Mouse (Mus musculus) embryo, embryonic 11.5 days (tissue): ENCODE results near the gene Spata2l.
"Not testable (repeated sequence)": the region's sequence is repeated elsewhere in the genome, so short reads cannot be mapped to it uniquely, and the experiment has no call there.

ENCODE experiments used
- DNase-seq: peaks from one replicate; pipeline ENCODE4 v3.0.0-alpha.2; 2012; ENCODE audit warnings: low read depth, low spot score

Gene Spata2l

DNA sequence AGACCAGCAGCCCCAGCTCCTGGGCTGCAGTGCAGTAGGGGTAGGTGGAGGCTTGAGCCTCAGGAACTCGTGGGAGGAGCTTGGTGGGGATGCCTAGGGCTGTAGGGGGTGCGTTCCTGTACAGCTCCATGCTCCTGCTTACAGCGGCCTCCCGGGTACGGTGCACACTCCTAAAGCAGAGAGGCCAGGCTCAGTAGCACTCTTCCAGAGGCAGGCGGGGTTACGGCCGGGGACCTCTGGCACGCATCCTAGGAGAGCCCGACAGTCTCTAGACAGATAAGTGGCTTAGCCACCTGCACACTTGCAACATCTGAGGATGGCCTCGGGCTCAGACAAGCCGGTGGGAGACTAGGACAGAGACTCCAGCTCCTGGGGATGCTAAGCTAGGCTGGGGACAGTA is 9.5 kb upstream of the Spata2l start:
- no peak for DNase-seq

DNA sequence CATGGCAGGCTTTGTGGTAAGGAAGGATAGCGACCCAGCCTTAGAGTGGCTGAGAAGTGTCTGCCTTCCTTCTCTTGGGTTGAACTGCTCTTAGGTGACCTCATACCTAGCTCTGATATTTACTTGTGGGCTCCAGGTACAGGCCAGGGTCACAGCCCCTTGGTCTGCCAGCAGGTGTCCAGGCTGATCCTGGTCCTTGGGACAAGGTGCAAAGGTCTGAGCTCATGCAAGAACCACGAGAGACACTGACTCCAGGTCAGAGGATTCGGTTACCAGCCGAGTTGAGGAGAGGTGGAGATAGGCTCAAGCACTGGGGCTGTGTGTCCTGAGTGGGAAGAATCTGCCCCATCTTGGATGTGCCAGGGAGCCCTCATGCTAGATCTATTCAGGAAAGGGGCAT is 8.3 kb upstream of the Spata2l start:
- DNase-seq, result no peak

DNA sequence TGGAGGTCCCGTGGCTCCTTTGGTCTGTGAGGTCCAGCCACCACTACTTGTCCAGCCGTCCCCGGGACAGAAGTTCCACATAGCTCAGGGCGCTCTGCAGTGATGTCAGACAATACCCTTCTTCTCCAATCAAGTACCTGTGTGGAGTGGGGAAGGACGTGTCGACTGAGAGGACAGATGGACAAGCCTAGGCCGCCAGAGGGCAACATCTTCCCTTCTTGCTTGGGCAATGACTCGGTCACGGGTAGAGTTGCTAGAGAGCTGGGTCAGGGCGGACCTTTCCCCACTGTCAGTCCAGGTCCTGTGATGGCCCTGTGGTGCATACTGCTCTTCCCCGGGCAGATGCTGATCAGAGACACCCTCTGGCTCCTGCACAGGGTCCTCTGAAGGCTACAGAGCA is 7.0 kb upstream of the Spata2l start:
- DNase-seq, result no peak

DNA sequence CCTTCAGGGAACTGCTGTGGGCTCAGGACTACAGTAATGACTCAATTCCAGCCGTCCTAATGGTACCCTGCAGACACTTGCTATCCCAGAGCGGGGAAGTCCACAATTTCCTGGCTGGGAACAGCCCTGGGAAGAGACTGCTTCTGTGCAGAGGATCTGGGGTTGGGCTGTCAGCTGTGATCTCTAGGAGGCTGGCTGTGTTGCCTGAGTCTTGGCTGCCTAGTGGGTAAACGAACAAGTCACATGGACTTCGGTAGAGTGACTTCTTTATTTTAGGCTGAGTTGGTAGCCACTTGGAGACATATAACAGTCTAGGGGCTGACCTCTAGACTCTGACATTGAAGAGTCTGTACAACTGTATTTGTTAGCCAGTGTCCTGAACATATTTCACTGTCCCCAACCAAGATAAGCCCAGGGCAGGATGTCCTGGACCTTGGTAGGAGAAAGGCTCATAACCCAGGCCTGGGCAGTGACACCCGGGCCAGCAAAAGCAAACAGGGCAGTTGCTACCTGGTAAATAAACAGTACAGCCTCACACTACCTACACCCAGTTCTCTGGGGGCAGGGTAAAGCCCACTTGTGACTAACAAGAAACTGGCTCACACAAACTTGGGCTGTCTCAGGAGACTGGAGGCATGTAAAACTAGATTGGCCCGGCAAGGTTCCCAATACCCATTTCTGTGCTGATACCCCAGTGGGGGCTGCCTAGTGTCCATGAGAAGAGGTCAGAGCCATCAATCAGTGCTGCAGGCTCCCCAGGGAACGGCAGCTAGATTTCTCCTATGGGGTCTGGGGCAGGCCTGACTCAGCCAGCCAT is 6.3 kb upstream of the Spata2l start:
- DNase-seq, result no peak

DNA sequence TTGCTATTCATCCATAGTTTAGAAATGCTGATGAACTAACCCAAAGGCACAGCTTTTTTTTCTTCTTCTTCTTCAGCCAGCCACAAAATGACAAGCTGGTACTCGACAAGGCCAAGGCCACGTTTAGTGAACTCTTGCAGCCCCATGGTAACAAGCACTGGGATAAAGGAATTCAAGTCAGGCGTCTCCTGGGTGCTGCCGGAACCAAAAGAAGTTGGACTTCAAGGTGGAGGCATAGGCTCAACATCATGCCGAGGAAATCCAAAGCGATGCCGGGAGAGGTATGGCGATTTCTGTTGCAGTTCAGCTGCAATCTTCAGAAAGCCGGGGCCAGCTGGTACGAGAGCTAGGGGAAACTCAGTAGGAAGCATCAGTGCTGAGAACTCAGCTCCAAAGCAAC is 3.4 kb upstream of the Spata2l start:
- DNase-seq, result no peak

DNA sequence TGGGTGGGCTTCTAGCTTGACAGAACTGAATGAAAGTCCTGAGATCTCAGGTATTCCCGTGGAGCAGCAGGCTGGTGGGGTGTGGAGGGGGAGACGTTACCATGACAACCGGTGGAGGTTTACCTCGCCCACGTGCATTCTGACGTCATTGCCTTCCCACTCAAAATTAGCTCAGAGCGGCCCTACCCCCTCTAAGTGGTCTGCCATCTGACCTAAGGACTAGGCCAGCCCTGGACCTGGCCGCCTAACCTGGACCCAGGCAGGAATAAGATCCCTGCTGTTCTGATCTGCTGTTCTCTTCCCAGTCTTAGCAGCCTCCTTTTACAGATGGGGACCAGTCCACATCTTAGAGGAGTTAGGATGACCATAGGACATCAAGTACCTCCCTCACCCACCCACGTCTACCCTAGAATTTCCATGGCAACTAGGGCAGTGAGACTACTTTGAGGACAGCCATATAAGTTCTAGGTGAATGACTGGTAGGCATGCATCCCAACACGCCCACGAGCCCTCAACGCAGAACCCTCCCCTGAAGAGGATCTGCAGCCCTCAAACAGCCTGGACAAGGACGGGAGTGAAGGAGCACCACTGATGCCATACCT is 1.0 kb downstream of the Spata2l start:
- DNase-seq, result no peak

DNA sequence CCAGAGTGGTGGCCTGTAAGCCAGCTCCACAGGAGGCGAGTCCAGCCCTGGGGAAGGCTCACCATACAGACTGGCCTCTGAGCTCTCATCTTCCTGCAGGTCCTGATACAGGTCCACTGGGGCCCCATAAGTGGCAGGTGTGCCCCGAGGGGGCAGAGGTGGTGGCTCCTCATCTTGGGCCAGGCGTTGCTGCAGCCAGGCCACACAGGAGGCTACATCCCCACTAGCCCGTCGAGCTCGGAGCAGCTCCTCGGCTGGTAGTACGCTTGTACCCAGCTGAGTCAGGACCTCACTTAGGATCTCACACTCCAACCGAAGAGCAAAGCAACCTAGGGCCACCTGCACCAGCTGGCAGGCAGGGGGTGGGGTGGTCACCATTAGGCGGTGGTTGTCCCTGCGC is 2.3 kb downstream of the Spata2l start:
- DNase-seq, result no peak

DNA sequence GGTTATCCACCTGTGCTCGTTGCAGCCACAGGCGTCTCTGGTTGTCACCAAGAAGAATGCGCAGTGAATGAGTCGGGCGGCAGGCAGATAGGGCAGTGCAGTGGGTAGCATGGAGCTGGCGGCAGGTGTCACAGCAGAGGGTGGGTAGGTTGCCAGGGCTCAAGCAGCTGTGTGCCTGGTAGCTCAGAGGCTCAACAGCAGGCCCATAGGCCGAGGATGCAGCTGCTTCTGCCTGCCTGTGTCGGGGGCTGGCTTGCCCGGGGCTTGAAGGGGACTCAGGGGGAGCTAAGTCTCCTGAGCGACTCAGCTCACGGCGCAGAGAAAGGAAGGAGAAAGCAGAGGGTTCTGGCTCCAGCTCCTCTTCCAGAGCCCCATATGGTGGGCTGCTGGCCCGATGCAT is 2.7 kb downstream of the Spata2l start:
- no peak for DNase-seq

DNA sequence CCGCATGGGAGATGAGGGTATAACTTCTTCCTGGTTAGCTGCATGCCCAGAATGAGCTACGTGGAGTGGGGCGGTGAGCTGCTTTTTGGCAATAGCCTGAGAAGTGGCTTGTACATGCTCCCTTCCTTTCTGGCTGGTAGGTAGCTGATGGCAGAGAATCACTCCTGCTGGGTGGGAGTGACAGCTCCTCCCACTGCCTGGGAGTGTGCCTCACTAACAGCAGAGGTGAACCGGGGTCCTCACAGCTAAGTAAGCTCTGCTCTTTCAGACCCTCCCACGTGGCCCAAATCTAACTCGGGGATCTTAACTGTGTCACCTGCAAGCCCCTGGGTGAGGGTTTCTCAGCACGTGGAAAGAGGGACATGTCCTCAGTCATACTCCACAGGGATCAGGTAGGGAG is 3.5 kb downstream of the Spata2l start:
- DNase-seq, result no peak

DNA sequence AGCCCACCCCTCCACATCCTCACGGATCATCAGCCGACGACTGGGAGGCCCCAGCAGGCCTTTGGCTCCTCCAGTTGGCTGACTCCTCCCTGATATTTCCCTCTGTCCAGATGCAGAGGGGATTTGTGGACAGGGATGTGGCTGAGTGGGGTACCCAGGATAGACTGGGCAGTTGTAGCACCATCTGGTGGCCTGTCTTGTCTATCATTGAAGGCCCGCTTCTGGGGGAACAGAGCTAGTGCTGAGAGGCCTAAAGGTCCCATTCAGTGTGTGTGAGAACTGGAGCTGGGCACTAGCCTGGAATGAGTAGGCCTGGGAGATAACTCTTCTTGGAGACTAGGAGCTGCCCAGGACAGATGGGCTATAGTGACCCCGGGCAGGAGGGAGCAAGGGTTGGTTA is 4.3 kb downstream of the Spata2l start:
- DNase-seq, result no peak

DNA sequence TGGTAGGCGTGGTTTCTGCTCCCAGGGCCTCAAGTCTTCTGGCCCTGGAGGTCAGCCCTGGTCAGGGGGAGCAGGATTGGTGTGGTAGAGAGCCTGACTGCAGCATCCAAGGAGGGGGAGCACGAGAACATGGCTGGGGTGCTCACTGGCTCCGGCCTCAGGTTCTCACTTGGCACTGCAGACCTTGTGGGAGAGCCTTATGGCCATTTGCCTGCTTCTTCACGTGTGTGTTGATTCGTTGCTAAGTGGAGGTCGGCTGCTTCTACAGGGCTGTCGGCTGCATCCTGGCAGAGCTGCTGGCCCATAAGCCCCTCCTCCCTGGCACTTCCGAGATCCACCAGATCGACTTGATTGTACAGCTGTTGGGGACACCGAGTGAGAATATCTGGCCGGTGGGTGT is 5.7 kb downstream of the Spata2l start:
- not testable (repeated sequence) for DNase-seq

DNA sequence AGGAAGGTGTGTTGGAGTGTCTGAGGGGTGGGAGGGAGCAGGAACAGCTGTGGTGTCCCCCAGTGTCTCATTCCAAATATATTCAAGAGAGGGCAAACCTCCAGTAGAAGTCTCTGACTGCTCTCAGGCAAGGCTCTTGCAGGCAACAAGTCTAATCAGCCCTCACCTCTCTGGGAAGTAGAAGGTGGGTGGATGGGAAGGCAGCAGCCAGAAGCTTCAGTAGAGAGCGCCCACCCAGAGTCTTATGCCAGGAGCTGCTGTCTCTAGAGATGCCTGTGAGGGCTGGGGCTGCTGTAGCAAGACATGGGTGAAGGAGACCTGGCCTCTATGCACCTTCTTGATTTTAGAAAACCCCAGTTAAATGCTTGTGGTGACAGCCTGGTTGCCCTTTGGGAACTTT is 7.6 kb downstream of the Spata2l start:
- DNase-seq, result no peak

DNA sequence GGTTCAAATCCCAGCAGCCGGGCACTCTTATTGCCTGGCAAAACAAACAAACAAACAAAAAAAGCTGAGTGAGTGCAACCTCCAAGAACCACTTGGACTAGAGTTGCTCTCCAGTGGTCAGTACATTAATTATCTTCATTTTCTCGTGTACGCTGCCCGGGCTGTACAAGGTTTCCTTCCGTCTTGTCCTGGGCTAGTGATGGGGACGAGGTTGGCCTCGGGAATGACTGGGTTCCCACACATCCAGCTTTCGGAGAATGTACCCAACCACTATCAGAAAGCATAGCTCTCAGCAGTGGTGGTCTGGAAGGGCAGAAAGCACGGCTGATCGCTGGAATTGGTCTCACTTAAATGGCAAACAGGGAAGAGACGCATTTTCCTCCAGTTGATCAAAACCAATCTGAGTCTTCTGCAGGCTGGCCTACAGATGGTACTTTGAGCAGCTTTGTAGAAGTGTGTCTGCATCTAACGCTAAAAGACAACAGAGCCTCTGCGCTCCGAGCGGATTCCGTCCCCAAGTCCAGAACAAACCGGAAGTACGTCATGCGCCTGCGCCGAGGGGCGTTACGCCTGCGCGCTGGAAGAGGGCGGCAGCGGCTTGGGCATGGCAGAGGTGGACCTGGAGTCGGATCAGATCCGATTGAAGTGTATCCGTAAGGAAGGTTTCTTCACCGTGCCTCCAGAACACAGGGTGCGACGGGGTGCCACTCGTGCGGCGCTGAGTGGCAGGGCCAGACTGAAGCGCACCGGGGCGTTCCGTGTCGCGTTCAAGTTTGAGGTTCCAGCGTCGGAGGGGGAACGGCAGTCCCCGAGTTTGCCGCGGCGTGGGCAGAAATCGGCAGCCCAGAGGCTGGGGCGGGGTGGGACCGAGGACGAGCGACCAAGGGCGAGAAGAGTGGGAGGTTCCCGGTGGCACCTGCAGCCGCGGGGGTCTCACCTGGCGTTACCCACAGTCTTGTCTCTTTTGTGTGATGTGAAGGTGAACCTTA is 11.5 kb downstream of the Spata2l start, which contains the start of gene Cdk10:
Cdk10 (plus strand) TSS at position 565 of the 989 bp plus-strand sequence.
- peak; percentile 86 for DNase-seq

DNA sequence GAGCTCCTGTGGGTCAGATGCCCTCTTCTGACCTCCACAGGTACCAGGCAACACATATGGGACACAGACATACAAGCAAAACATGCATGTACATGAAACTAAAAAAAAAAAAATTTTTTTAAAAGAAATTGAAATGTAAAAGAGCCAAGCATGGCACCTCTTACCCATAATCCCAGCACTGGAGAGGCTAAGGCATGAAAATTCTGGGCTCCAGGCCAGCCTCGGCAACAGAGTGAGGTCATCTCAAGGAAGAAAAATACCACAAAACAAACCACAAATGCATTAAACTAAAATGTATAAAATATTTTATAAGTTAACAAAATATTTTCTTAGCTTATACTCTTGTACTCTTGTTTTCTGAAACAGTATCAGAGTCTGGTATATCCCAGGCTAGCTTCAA is 15.1 kb downstream of the Spata2l start:
- DNase-seq, result no peak

DNA sequence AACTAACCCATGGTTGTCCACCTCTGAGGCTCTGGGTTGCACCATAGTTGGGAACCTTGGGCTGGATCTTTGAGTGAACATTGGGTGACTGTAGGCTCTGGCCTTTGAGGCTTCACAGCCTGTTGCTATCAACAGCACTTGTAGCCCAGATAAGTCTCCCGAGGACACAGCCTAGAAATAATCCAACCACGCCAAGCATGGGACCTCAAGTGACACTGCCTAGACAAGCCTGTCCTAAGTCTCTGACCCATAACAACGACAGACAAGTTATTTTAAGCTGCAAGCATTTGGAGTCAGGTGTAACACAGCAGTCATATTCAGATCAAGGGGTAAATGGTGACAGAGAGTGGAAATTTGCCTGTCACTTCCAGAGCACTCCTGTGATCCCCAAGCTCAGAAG is 20.6 kb downstream of the Spata2l start:
- DNase-seq, result no peak

DNA sequence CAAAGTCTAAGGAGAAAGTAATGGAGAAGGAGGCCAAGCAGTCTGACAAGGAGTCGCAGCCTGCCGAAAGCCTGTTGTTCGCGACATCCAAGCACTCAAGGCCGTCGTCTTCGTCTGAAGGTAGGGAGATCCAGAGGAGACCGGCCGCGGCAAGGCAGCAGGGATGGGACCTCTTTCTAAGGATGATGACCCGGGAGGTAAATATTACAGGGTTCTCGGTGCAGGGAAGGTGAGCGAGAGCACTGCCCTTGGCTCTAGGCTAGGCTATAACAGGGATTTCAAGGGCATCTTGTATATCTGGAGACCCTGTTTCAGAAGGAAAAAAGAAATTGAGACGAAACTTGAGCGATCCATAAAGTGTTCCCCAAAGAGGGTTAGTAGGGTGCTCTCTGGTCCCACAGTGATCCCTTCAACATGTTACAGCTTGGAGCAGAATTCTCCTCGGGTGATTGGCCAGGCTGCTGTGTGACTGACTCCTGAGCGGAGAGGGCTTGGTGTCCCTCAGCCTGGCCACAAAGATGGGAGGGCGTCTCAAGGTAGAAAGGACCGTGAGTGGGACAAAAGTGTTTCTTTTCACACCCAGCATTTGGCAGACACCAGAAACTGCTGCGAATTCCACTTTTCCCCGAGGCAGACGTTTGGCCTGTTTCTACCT is 22.8 kb downstream of the Spata2l start:
- no peak for DNase-seq

DNA sequence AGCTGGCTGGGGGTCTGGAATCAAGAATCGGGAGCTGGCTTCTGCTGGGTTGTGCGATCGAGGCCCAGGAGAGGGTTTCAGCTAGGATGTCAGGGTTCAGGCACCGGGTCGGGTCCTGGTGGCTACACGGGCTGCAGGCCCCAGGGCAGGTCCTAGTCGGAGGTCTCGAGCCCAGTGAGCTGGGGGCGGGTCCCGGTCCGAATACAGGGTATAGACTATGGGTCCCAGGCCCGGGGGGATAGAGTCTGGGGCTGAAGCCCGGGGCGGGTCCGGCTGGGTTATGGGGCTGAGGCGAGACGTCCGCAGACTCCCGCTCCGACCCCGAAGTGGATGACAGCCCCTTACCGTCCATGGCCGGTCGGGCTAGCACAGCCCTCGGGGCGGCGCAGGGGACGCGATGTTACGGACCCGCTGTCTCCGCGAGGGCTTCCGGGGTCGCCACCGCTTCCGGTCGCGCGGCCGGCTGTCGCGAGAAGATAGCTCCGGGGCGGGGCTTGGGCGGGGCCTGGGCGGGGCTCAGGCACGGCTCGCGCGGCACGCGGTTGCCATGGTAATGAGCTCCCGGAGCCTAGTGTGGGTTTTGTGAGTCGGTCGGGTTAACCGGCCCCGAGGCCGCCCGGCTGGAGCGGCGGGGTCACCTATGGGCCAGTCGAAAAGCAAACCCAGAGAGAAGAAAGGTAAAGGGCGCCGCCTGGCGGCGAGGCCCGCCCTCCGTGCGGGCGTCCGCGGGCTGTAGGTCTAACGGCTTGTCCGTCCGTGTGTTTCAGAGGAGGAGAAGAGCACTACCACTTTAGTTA is 23.5 kb downstream of the Spata2l start, which contains the start of the genes Chmp1a and Spata33:
Chmp1a (minus strand) TSS at position 443 of the 797 bp plus-strand sequence.
Spata33 (plus strand) TSS at position 512 of the 797 bp plus-strand sequence.
- peak; percentile 91 for DNase-seq

DNA sequence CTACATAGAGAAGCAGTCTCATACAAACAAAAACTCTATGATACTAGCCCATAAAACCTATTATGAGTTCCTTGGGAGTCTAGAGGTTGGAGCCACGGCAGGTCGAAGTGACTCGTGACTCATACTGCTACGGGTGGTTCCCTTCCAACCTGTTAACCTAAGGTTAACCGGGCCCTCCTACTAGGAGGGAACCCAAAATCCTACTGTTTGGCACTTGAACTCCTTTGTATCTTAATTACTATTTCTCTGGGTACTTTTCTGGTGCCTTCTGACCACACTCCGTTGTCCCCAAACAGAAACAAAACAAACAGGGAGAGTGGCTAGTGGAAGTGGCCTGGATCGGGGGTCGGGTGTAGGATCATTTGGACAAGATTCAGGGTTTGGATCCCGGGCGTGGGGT is 24.2 kb downstream of the Spata2l start:
- no peak for DNase-seq

DNA sequence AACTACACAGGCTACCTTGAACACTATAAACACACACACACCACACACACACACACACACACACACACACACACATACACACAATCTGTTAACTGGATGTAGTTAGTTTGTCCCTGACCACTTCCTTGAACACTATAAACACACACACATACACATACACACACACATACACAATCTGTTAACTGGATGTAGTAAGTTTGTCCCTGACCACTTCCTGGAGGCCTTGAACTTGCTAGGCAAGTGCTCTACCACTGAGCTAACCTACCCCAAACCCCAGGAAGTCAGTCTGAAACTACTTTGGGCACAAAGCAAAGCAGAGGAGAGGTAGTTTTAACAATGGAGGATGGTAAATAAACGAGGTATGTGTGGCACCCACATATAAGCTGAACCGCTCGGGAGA is 32.5 kb downstream of the Spata2l start:
- no peak for DNase-seq

DNA sequence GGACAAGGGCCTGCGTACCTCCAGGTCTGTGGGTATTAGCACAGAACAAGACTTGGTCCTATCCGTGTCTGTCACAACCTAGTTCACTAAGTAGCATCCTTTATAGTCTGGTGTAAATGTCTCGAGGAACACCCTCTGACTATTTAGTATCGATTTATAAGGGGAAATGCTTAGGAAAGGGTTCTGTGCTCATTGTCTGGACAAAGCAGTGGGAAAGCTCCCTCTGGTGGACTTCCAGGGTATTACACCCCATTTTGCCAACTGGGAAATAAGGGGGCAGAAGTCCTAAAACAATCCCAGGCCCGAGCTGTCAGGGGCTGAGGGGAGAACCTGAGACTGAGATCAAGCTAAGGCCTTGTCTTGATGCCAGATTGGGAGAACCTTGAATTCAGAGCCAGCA is 33.7 kb downstream of the Spata2l start:
- DNase-seq, result peak; percentile 73

DNA sequence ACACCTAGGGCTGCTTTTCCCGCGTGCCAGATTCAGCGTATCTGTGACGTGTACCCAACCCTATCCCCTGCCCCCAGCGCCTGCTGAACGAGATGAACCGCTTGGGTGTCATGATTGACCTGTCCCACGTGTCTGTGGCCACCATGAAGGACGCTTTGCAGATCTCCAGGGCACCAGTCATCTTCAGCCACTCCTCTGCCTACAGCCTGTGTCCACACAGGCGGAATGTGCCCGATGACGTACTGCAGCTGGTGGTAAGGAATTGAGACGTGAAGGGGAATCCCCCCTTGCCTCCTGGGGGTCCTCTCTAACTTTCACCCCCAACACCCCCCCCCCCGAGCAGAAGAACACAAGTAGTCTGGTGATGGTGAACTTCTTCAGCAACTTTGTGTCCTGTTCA is 36.2 kb downstream of the Spata2l start:
- no peak for DNase-seq
